ENCODE assay signal across 8 mouse cellular contexts in the genomic region with DNA sequence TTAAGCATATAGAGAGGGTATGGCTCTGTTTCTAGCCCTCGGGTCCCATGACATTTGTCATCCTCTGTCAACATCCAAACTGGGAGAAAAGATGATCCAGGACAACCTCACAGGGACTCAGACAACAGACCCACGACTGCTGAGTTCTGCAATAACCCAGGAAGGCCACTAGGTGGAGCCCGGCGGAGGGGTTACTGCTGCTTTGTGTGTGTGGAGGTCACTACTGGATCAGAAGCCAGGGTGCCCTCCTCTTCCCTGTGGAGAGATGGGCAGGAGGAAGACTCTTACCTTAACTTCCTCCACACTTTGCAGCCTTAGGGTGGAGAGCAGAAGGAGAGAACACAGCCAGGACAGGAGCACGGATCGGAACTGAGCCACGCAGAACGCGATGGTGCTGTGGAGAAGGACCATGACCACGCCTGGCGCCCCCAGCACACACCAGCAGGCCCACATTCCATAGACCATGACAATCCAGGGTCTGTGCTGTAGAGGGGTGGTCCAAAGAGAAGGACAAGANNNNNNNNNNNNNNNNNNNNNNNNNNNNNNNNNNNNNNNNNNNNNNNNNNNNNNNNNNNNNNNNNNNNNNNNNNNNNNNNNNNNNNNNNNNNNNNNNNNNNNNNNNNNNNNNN. TPM values are rescaled to one million over a fixed set of nuclear protein-coding genes. Genes with fewer than 3 reads are reported as not detected.
DNase-seq lines count a peak whose midpoint lies in the region; ATAC-seq and TF ChIP-seq lines count a peak whose summit lies in the region.

No protein-coding gene starts in this region.

- H3K27ac ChIP-seq in intestine, embryonic 16.5 days (ENCODE audit: low read length): no peak overlapping the region
- H3K27ac ChIP-seq in limb, embryonic 15.5 days: no peak overlapping the region
- no peak overlapping the region for H3K27ac ChIP-seq in midbrain, postnatal 0 days (ENCODE audit: low read depth, low read length)
- H3K27ac ChIP-seq in stomach, embryonic 14.5 days (ENCODE audit: low read length): no peak overlapping the region

- DNase-seq in 3134 (ENCODE audit: extremely low read depth, insufficient read length, low spot score) (peak; percentile 27), ZHBTc4 (ENCODE audit: low read depth, low spot score) (peak; percentile 70)
- peak; percentile 53 to 68 for DNase-seq in cerebellum, postnatal 4 days (ENCODE audit: low spot score in 2 of 2)
- peak; percentile 39 for DNase-seq in gastrocnemius, postnatal 25 days
- DNase-seq in midbrain, postnatal 0 days (ENCODE audit: low spot score): peak; percentile 67

- H3K4me1 ChIP-seq in intestine, embryonic 16.5 days (ENCODE audit: control insufficient read depth, insufficient read depth, low read length): no peaks in the 10 kb centered on the region
- peaks cover 26% of the 10 kb centered on the region for H3K4me1 ChIP-seq in limb, embryonic 15.5 days
- H3K4me1 ChIP-seq in midbrain, postnatal 0 days (ENCODE audit: insufficient read depth, low read length): no peaks in the 10 kb centered on the region
- no peaks in the 10 kb centered on the region for H3K4me1 ChIP-seq in stomach, embryonic 14.5 days (ENCODE audit: control insufficient read depth, insufficient read depth, low read length)

- WGBS in intestine, embryonic 16.5 days: 54% methylated on average over 11 of the region's 11 CpGs
- WGBS in limb, embryonic 15.5 days: 47% methylated on average over 11 of the region's 11 CpGs
- WGBS in midbrain, postnatal 0 days: 49% methylated on average over 11 of the region's 11 CpGs
- WGBS in stomach, embryonic 14.5 days: 43% methylated on average over 11 of the region's 11 CpGs

- no peak overlapping the region for H3K9ac ChIP-seq in intestine, embryonic 16.5 days (ENCODE audit: low read depth, low read length)
- no peak overlapping the region for H3K9ac ChIP-seq in limb, embryonic 15.5 days
- H3K9ac ChIP-seq in midbrain, postnatal 0 days (replicated peaks; ENCODE audit: low read length, poor library complexity, severe bottlenecking): no peak overlapping the region
- no peak overlapping the region for H3K9ac ChIP-seq in stomach, embryonic 14.5 days (replicated peaks; ENCODE audit: low read depth, low read length)

- no peaks in the 10 kb centered on the region for H3K36me3 ChIP-seq in intestine, embryonic 16.5 days (ENCODE audit: control insufficient read depth, insufficient read depth, low read length)
- H3K36me3 ChIP-seq in limb, embryonic 15.5 days: no peaks in the 10 kb centered on the region
- H3K36me3 ChIP-seq in midbrain, postnatal 0 days (ENCODE audit: insufficient read depth, low read length): no peaks in the 10 kb centered on the region
- H3K36me3 ChIP-seq in stomach, embryonic 14.5 days (ENCODE audit: control insufficient read depth, insufficient read depth, low read length): no peaks in the 10 kb centered on the region

- H3K9me3 ChIP-seq in intestine, embryonic 16.5 days (ENCODE audit: control insufficient read depth, low read length): no peaks in the 10 kb centered on the region
- no peaks in the 10 kb centered on the region for H3K9me3 ChIP-seq in limb, embryonic 15.5 days
- H3K9me3 ChIP-seq in midbrain, postnatal 0 days (ENCODE audit: low read length): no peaks in the 10 kb centered on the region
- no peaks in the 10 kb centered on the region for H3K9me3 ChIP-seq in stomach, embryonic 14.5 days (ENCODE audit: control insufficient read depth, low read depth, low read length)

- H3K27me3 ChIP-seq in intestine, embryonic 16.5 days (replicated peaks; ENCODE audit: control insufficient read depth, insufficient read depth, low read length): no peaks in the 10 kb centered on the region
- no peaks in the 10 kb centered on the region for H3K27me3 ChIP-seq in limb, embryonic 15.5 days
- H3K27me3 ChIP-seq in midbrain, postnatal 0 days (ENCODE audit: insufficient read depth, low read length): no peaks in the 10 kb centered on the region
- H3K27me3 ChIP-seq in stomach, embryonic 14.5 days (ENCODE audit: control insufficient read depth, insufficient read depth, low read length): no peaks in the 10 kb centered on the region

- H3K4me2 ChIP-seq in intestine, embryonic 16.5 days (ENCODE audit: low read depth, low read length): no peak overlapping the region
- H3K4me2 ChIP-seq in limb, embryonic 15.5 days: no peak overlapping the region
- no peak overlapping the region for H3K4me2 ChIP-seq in midbrain, postnatal 0 days (ENCODE audit: low read depth, low read length, poor library complexity, severe bottlenecking)
- H3K4me2 ChIP-seq in stomach, embryonic 14.5 days (replicated peaks; ENCODE audit: low read depth, low read length): no peak overlapping the region

- H3K4me3 ChIP-seq in intestine, embryonic 16.5 days (ENCODE audit: low read length): no peak overlapping the region
- H3K4me3 ChIP-seq in limb, embryonic 15.5 days: no peak overlapping the region
- no peak overlapping the region for H3K4me3 ChIP-seq in midbrain, postnatal 0 days (ENCODE audit: low read depth, low read length)
- H3K4me3 ChIP-seq in stomach, embryonic 14.5 days (ENCODE audit: low read depth, low read length): no peak overlapping the region

- ATAC-seq in intestine, embryonic 16.5 days: peak; percentile 59; the same call in 1 of the 2 replicates
- peak; percentile 36; the same call in 1 of the 2 replicates for ATAC-seq in limb, embryonic 15.5 days (ENCODE audit: insufficient number of reproducible peaks, low FRiP score, low TSS enrichment, low read depth)
- no peak for ATAC-seq in midbrain, postnatal 0 days (ENCODE audit: low FRiP score)
- ATAC-seq in stomach, embryonic 14.5 days (ENCODE audit: insufficient number of reproducible peaks, insufficient read depth, low FRiP score, low read depth): peak; percentile 56; the same call in 1 of the 2 replicates

- TF ChIP-seq CTCF in midbrain, postnatal 0 days (IDR thresholded peaks at IDR 0.05): peak; percentile 90

RNA-seq across cellular contexts. Expression of gene Hhat, which starts 43.9 kb away (rescaled TPM):
- total RNA-seq in gastrocnemius, postnatal 25 days (2021): under 1 TPM; 0.72 TPM
- 8.8 and 9.6 TPM in 2 replicates for polyA plus RNA-seq in intestine, embryonic 16.5 days (2015; fragmentation: Nextera tagmentation; extraction: Ambion mirVana)
- 11.5 and 12.0 TPM in 2 replicates for polyA plus RNA-seq in limb, embryonic 15.5 days (2015; fragmentation: Nextera tagmentation; extraction: Ambion mirVana)
- total RNA-seq in midbrain, postnatal 0 days (2014; rRNA removed): 3.4 and 4.2 TPM in 2 replicates
- 2.5 TPM in 2 replicates for polyA plus RNA-seq in midbrain, postnatal 0 days (2015; fragmentation: Nextera tagmentation; extraction: Ambion mirVana)
- 11.1 and 14.2 TPM in 2 replicates for polyA plus RNA-seq in stomach, embryonic 14.5 days (2014; fragmentation: Nextera tagmentation; extraction: Ambion mirVana)
